Mouse (Mus musculus): ENCODE results near the gene Ube4a.

DNA sequence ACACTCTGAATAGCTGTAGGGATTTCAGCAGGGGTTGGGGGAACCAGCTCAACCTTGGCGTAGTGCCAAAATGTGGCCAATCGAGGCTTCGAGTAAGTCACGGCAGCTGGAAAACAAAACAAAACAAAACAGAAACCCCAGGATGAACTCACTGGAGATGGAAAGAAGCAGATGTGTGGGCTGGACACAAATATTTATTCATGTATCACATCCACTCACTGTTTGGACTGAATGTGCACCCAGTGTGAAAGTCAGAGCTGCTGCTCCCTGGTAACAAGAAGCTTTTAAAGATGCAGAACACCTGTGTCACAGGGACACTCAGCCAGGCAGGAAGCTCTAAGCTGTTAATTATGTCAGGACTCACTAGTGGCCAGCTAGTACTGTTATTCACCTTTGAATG, 50.7 kb downstream of the Ube4a start:
- TF ChIP-seq CTCF (IDR thresholded peaks at IDR 0.05; ENCODE audit: low read depth) = no peak
- no peak for TF ChIP-seq EP300 (IDR thresholded peaks at IDR 0.05; ENCODE audit: low read depth)

Measured in liver, embryonic 14.5 days (tissue).